Mouse (Mus musculus): ENCODE results near the gene Exd1.
A peak's percentile ranks its signal among the peaks of the same experiment; 100 is the strongest.

The Exd1 gene

DNA sequence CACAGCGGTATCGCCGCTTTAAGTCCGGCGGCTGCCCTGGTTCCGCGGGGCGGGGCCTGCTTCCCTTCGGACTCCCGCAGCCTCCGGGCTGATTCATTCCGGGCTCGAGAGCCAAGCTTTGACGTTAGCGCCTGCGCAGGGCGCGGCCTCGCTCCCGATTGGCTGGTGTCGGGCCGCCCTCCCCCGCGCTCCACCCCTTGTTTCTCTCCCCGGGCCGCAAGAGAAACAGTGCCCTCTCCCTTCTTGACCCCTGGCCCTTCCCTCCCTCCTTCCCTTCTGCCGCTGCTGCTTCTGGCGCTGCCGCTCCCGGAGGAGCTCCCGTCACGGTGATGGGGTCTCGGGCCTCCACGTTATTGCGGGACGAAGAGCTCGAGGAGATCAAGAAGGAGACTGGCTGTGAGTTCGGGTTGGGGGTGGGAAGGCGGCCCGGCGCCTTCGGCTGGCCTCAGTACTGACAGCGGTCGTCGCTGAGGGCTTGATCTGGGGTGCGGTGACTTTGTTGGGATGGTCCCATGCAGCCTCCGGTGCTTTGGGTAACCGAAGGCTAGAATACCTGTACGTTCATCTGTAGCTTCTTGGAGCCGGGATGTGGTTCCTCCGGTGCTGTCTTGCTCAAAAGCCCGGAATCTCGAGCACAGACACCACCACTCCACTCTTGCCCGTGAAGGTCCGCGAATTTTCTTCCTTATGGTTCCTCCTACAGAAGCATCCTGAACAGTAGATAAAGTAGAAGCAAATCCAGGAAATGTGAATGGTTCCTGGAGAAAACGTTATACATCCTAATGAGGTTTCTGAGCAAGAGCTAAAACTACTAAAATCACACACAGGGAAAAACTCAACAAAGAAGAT lies at the start of gene Exd1, which contains the start of gene Chp1:
TSS of gene Exd1 (minus strand) at position 106 of the 849 bp plus-strand sequence.
TSS of gene Chp1 (plus strand) at position 176 of the 849 bp plus-strand sequence.
- peak; percentile 99 for DNase-seq (ENCODE audit: low spot score)

DNA sequence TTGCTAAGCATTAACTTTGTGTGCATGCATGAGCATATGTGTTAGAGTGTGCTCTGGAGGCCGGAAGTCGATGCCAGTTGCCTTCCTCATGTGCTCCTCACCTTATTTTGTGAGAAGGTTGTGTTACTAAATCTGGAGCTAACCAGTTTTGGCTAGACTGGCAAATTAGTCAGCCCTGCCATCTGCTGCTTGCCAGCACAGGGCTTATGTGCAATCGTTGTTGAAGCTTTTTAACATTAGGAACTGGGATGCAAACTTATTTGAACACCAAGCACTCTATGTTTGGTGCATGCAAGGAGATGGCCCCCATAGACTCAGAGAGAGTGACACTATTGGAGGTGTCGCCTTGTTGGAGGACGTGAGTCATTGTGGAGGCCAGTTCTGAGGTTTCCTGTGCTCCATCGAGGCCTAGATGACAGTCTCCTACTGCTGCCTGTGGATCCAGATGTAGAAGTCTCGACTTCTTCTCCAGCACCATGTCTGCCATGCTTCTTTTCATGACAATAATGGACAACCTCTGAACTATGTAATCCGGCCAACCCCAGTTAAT lies 49.4 kb upstream of the Exd1 start:
- no peak for DNase-seq (ENCODE audit: low spot score)

DNA sequence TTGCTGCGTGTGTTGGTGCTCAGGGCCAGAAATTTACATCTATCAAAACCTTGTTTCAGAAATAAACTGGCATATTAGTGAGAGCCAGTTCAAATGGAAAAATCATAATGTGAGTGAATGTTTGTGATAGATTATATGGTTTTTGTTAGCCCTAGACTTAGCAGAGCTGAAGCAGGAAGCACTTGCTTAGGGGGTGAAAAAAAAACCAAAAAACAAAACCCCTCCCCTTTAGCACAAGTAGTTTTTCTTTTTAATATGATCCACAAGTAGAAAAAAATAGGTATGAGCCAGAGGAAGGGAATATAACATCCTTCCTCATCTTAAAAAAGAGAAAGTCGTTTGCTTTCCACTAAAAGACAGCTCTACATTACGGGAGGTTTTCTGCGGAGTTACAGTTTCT lies 47.9 kb upstream of the Exd1 start:
- DNase-seq (ENCODE audit: low spot score): no peak

DNA sequence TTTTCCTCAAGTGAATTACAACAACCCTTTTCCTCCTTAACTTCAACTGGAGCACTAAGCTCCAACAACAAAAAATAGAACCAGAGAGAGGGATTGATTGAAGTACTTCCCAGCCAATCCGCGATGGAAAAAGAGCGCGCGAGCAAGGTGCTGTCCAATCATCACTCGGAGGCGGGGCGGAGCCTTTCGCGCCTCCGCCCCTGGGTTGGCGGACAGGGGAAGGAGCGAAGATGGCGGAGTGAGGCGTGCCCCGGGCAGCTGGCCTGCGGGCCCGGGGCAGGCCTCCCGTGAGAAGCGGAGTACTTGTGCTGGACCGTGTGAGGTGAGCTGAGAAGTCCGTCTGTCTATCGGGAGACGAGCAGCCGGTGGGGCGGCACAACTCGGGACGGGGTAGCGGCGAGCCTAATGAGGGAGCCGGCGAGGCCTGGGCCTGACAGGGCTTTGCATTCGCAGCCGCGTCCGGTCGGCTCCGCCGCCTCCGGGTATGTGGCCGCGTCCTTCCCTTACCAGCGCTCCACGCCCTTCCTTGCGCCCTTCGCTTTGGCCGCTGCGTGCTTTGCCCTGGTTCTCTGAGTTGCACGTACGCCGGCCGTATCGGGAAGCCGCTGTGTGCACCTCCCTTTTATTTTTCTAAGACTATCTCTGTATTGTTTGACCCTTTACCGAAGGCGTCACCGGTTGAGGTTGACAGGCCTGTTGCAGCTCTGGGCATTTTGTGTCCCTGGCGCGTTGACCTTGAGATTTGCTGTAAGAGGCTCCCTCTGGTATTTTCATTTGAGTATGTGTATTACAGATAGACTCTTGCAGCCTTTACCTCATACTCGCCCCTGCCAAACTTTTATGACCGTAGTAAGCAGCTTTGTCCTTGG lies 46.9 kb upstream of the Exd1 start:
- DNase-seq (ENCODE audit: low spot score): peak; percentile 99

DNA sequence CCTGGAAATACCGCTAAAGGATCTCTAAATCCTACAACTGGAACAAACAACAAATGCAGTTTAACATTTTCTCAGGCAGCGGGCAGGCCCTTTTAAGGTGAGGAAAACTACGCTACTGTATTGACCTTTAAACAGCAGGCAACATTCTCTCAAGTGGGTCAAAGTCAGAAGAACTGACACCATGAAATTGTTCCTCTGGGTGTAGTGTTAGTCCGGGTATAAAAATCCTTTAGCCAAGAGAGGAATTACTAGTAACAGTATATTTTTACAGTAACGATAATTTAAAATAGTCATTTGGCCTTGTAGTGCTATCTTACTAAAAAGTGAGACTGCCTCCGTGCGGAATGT lies 46.3 kb upstream of the Exd1 start:
- no peak for DNase-seq (ENCODE audit: low spot score)

DNA sequence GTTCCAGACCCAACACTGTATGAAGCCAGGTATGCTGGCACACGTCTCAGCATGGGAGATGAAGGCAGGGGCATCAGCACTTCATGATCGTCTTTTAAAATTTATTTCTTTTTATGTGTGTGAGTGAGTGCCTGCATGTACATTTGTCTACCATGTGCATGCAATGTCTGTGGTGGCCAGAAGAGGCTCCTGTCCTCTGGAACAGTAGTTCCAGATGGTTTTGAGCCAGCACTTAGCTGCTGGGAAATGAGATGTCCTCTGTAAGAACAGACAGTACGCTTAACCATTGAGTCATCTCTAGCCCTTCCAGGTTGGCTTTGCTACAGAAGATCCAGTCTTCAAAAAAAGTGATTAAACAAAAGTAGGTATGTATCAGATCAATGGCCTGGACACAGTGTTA lies 43.8 kb upstream of the Exd1 start:
- peak; percentile 51 for DNase-seq (ENCODE audit: low spot score)

DNA sequence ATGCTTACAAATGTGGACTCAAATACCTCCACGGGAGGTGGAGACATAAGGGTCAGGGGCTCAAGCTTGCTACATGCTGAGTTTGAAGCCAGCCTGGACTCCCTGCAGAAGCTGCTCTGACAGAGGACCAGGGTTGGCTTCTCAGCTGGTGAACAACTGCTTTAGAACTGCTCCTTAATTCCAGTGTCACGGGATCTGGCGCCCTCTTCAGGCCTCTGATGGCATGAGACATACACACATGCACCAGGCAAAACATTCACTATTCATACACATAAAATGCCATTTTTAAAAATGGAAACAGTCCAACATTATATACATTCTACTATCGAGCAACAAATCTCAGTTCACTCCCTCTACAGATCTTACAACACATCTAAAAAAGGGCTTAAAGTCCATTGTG lies 40.0 kb upstream of the Exd1 start:
- peak; percentile 67 for DNase-seq (ENCODE audit: low spot score)

DNA sequence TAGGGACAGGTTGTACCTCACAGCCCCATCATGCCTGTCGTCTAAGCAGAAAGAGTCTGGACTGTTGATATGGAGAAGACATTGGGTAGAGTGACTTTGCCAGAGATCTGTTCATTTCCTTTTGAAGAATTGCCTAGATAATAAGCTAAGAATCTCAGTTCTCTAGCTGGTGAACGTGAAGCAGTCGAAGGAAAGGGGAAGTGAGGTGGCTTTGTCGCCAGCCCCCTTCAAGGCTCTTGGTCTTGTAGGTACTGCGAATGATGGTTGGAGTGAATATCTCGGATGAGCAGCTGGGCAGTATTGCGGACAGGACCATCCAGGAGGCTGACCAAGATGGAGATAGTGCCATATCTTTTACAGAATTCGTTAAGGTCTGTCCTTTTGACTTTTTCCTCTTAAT lies 36.9 kb upstream of the Exd1 start:
- no peak for DNase-seq (ENCODE audit: low spot score)

DNA sequence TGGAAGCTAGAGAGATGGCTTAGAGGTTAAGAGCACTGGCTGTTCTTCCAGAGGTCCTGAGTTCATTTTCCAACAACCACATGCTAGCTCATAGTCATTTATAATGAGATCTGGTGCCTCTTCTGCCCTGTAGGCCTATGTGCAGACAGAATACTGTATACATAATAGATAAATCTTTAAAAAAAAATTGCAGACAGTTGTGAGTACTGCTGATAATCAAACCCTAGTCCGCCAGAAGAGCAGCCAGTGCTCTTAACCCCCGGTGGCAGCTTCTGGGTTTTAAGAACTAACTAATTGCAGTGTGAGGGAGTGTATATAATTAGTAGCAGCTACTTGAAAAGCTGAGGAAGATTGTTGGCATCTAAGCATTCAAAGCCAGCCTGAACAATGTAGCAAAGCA lies 36.0 kb upstream of the Exd1 start:
- DNase-seq (ENCODE audit: low spot score): no peak

DNA sequence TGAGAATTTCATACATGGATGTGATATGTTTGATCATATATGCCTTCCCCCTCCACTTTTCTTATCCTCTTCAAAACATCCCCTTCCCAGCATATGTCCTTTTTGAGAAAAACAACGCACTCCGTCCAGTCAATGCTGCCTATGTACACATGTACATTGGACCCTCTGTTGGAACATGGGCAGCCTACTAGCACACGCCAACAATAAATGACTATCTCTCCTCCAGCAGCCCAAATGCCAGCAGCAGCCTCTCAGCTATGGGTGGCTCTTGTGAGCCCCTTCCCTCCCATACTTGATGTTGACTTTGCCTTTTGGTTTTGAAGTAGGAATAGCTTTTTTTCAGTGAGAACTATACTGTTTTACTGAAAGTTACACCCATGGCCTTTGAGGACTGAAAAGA lies 34.1 kb upstream of the Exd1 start:
- DNase-seq (ENCODE audit: low spot score): no peak

DNA sequence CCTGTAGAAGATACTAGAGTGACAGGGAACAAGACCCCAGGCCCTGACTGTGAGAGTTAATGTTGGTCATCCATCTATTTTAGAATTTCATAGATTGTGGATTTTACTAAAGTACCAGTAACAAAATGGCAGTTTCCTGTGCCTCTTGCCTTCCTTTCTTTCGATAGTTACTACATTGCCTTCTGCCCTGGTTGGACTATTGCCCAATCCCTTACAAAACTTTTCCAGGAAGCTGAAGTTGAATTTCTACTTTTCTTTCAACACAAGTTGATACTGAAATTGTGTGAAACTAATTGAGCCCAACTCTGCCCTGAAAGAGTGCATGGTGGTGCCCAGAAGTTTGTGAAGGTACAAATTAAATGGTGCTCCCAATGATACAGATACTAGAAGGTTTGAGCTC lies 25.0 kb upstream of the Exd1 start:
- peak; percentile 96 for DNase-seq (ENCODE audit: low spot score)

DNA sequence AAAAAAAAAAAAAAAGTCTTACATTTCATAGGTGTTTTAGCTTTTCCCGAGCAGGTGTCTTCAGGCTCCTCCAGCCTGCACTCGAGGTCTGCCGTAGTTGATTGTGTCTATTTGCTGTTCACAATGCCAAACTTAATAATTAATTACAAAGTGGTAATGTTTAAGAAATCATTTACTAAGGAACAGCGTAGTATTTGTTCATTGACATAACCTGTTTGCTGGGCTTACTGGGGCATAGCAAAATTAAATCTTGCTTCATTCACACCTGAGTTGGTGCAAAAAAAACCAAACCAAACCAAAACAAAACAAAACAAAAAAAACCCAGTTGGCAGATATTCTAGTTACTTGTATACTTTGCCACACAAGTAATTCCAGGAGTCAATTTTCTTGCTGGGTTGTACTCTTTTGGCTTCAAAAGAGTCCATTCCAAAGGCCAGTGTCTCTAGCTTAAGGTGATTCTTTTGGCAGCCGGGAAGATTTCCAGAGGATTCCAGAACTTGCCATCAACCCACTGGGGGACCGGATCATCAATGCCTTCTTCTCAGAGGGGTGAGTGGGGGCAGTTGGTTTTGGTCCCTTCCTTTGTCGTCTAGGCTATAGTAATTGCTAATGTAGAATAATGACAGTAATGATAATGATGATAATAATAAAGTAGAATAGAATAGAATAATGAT lies 18.9 kb upstream of the Exd1 start:
- no peak for DNase-seq (ENCODE audit: low spot score)

DNA sequence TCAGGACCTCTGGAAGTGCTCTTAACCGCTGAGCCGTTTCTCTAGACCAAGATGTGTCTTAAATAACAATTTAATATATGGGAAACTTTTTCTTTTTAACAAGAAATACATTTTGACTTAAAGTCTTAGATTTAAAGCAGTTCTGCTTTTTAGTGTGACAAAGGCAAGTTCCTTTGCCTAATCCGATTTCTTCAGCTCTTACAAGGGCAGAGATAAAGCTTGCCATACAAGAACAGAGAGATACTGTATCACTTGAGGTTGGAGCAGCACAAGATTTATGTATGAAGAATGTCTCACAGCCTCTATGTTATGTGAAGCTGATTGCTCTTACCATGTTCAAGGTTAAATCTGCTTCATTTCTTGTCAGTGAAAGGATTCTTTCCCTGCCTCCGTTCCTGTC lies 17.9 kb upstream of the Exd1 start:
- no peak for DNase-seq (ENCODE audit: low spot score)

DNA sequence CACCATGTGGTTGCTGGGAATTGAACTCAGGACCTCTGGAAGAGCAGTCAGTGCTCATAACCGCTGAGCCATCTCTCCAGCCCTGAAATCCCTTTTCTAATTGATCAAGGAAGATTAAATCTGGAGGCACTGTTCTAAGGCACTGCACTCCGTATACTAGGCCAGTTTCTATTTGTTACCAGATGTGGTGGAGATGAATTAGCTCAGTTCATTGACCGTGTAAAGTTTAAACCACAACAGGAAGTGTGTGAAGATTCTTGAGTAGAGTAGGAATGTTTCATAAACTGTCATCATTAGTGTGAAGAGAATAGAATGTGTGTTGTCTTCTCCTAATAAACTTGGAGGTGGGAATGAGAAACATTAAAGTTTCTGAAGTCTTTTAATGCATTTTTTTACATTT lies 14.4 kb upstream of the Exd1 start:
- DNase-seq (ENCODE audit: low spot score): no peak

DNA sequence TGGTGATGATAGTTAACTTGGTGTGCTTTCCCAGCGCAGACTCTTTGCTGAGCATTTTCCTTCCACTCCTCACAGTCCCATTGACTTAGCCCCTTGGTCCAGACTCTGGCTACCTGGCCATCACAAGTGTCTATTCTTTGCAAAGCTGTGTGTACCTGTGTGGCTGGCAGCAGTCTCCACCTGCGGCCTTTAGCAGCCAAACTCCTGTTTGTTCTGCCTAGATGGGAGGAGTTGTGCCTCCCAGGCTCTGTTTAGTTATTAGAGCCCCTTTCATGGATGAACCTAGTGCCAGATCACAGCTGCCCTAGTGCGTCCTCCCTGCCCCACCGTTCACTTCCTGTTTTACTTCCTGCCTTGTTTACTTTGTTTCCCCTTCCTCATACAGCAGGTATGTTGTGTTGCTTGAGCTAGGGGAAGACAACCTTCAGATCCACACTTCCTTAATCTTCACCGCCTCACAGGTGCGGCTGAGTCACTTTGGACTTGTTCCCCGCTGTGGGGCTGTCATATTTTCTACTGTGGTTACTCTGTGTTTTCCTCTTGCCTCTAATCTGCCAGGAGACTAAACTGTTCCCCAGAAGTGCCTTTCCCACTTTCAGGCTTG lies 11.4 kb upstream of the Exd1 start:
- DNase-seq (ENCODE audit: low spot score): no peak

DNA sequence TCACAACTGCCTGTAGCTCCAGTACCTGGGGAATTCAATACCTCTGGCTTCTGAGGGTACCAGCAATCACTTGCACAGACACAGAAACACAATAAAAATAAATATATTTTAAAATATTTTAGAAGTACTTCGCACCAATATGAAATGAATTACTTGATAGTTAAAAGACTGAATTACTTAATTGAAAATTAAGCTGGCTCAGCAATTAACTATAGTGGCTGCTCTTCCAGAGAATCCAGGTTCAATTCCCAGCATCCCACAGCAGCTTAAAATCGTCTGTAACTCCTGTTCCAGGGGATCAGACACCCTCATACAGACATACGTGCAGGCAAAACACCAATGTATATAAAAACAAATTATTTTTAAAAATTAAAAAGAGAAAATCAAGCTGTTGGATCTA lies 10.6 kb upstream of the Exd1 start:
- no peak for DNase-seq (ENCODE audit: low spot score)

DNA sequence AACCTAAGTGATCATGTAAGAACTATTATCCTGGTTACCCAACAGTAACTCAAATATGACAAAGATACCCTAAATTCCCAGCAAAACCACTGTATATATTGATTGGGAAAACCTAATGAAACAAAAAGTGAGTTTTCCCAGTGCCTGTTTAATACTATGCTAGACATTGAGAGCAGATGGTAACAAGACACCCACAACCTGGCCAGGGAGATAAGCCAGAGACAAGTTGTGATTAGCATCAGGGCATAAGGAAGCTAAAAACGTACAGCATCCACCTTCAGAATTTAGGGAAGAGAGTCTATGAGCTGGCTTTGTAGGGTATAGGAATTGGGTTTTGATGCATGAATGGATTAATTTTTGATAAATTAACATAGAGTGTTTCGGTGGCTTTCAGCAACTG lies 2.3 kb upstream of the Exd1 start:
- DNase-seq (ENCODE audit: low spot score): no peak

DNA sequence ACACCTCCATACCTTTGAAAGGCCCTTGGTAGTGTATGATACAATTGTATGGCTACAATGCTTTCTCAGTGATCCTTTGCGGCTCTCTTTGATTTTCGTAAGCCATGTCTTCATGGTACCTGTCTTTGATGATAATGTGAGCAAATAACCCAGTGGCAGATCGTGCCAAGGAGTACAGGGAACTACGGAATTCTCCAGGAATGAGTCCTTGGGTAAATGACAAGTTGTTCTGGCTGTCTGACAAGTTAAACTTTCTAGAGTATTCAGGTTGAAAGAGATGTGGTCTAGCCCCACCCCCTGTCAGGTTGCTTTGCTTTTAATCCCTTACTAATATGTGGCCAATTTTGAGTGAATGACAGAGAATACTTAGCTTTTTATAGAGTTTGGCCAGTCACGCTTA lies 1.3 kb upstream of the Exd1 start:
- peak; percentile 51 for DNase-seq (ENCODE audit: low spot score)

DNA sequence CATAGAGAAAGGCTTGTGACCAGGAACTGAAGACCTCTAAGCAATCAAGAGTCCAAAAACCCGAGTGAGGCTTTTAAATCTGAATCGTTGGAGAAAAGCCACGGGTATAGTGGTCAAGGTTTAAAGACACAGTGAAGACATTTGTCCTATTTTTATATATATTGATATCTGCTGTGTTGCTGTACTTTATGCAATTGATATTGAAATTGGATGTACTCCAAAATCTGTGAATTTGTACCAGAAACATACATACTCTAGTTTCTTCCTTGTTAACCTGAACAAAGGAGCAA lies 889 bp upstream of the Exd1 start:
- DNase-seq (ENCODE audit: low spot score): peak; percentile 57

DNA sequence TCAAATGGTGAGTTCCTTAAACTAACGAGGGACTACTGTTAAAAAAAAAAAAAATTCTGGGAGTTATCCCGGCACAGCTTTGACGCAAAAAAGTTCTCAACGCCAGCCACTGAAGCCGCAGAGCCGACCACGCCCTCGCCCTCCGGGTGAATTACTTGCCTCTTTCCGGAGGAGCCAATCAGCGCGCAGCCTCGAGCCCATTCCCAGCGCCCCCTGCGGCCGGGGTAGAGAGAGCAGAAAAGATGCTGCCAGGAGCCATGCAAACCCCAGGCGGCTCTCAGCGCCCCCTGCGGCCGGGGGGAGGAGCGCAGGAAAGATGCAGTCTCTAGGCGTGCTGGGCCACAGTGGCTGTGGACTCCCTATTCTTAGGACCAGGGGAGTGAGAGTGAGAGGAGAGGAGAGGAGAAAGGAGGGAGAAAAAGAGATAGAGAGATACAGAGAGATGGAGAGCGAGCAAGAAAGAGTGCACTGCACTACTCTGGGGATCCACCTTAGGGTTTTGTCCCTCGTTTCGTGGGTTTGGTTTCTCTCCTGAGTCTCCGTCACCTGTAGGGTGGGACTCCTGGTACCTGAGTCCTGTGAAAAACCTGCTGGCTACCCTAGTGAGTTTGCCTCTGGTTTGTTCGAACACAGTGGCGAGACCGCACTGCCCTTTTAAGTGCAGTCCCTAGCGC lies 442 bp downstream of the Exd1 start:
- peak; percentile 97 for DNase-seq (ENCODE audit: low spot score)

DNA sequence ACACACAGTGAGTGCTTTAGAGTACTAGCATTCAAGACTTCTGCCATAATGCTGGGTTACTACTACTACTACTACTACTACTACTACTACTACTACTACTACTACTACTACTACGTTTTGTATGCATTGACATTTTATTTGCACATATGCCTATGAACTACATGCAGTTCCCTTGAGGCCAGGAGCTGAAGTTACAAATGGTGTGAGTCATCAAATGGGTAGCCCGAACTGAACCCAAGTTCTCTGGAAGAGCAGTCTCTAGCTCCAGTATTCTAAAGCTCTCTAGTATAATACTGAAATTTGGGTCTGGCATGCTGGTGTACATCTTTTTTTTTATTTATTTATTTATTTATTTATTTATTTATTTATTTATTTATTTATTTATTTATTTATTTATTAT lies 3.8 kb downstream of the Exd1 start:
- no peak for DNase-seq (ENCODE audit: low spot score)

DNA sequence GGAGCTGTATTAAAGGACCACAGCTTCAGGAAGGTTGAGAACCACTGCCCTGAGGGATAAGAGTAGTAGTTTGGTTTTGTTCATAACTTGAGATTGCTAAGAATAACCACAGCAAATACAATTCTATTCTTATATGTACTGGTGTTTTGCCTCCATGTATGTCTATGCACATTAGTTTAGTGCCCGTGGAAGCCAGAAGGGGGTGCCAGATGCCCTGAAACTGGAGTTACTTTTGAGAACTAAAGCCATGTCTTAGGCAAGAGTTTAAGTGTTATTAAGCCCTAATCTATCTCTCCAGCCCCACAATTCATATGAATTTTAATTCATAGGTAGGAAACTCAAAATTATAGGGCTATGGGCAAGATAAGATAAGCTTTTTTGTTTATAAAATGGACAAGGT lies 5.3 kb downstream of the Exd1 start:
- DNase-seq (ENCODE audit: low spot score): peak; percentile 75

Measured in adipocyte (in vitro differentiated cells).